Mouse (Mus musculus) CH12.LX (cell line): ENCODE data around the gene Flywch2. TPM values are rescaled to one million over a fixed set of nuclear protein-coding genes. Genes with fewer than 3 reads are reported as not detected.

ENCODE experiments used
- DNase-seq: peaks from one replicate; pipeline ENCODE4 v3.0.0-alpha.2; 2013; ENCODE audit errors: extremely low read depth
- H3K27ac ChIP-seq: 2 replicates; pipeline ENCODE4 v1.5.1; 2012; ENCODE audit warnings: low read depth, mild to moderate bottlenecking, control low read depth, moderate library complexity; ENCODE audit not compliant: insufficient read depth
- H3K27me3 ChIP-seq: replicated peaks from 2 replicates; pipeline ENCODE3; 2012; ENCODE audit warnings: inconsistent platforms
- H3K36me3 ChIP-seq, 2 experiments: replicated peaks in 1 of 2; 2 replicates each; pipeline versions ENCODE3 to v1.6.1; 2012; ENCODE audit warnings: inconsistent platforms in 1 of 2, low read length in 1 of 2, mild to moderate bottlenecking in 1 of 2, mixed read lengths in 1 of 2, moderate library complexity in 1 of 2; ENCODE audit not compliant: control insufficient read depth in 1 of 2, insufficient read depth in 1 of 2
- H3K4me1 ChIP-seq, 2 experiments: 2 replicates each; pipeline ENCODE4 v1.6.1; 2012; ENCODE audit warnings: inconsistent platforms in 1 of 2, moderate library complexity in 1 of 2; ENCODE audit not compliant: insufficient read depth in 2 of 2, control insufficient read depth in 1 of 2
- H3K4me2 ChIP-seq: 2 replicates; pipeline ENCODE4 v1.6.1; 2012; ENCODE audit warnings: low read depth, mild to moderate bottlenecking, control low read depth; ENCODE audit not compliant: poor library complexity, insufficient read depth, severe bottlenecking
- H3K4me3 ChIP-seq, 3 experiments: fragments of 150-350 bp in 1 of 3; sonication (generic) in 1 of 3; replicated peaks in 1 of 3; 2 replicates each; pipeline versions ENCODE3 to v1.5.1; 2011 to 2012; ENCODE audit warnings: low read depth in 2 of 3, low read length in 2 of 3, mild to moderate bottlenecking in 2 of 3, moderate library complexity in 2 of 3, control low read depth in 1 of 3, improper control_type of control experiment in 1 of 3, inconsistent platforms in 1 of 3, mixed read lengths in 1 of 3; ENCODE audit not compliant: poor library complexity in 1 of 3
- H3K79me2 ChIP-seq: replicated peaks from 2 replicates; pipeline ENCODE4 v1.6.1; 2012; ENCODE audit warnings: mild to moderate bottlenecking, moderate library complexity; ENCODE audit not compliant: control insufficient read depth, poor library complexity, insufficient read depth, severe bottlenecking; ENCODE audit errors: extremely low read depth
- H3K9ac ChIP-seq: 2 replicates; pipeline ENCODE4 v1.6.1; 2012; ENCODE audit warnings: low read depth, mild to moderate bottlenecking, control low read depth, moderate library complexity; ENCODE audit not compliant: insufficient read depth
- H3K9me3 ChIP-seq: replicated peaks from 2 replicates; pipeline ENCODE3; 2012; ENCODE audit warnings: low read length, inconsistent platforms, mixed read lengths
- E2F4 ChIP-seq: IDR thresholded peaks from 2 replicates; pipeline ENCODE4 v1.6.1; 2011; ENCODE audit warnings: low read depth, low read length, improper control_type of control experiment; ENCODE audit not compliant: insufficient replicate concordance
- ELF1 ChIP-seq: IDR thresholded peaks from 2 replicates; pipeline ENCODE4 v1.6.1; 2014; ENCODE audit warnings: low read depth, mild to moderate bottlenecking, inconsistent platforms, low read length, improper control_type of control experiment
- EP300 ChIP-seq: IDR thresholded peaks from 2 replicates; pipeline ENCODE4 v1.6.1; 2011; ENCODE audit warnings: low read length, improper control_type of control experiment
- KAT2A ChIP-seq: IDR thresholded peaks from 2 replicates; pipeline ENCODE4 v1.6.1; 2012; ENCODE audit warnings: low read length, improper control_type of control experiment, inconsistent platforms; ENCODE audit not compliant: insufficient replicate concordance
- MAX ChIP-seq: IDR thresholded peaks from 2 replicates; pipeline ENCODE4 v1.6.1; 2011; ENCODE audit warnings: low read length, improper control_type of control experiment
- MAZ ChIP-seq: IDR thresholded peaks from 2 replicates; pipeline ENCODE4 v1.6.1; 2012; ENCODE audit warnings: low read depth, mild to moderate bottlenecking, inconsistent platforms, low read length, improper control_type of control experiment, moderate library complexity
- MXI1 ChIP-seq: IDR thresholded peaks from 2 replicates; pipeline ENCODE4 v1.6.1; 2011; ENCODE audit warnings: mild to moderate bottlenecking, low read depth, low read length, improper control_type of control experiment
- MYC ChIP-seq: IDR thresholded peaks from 2 replicates; pipeline ENCODE4 v1.6.1; 2011; ENCODE audit warnings: low read depth, mild to moderate bottlenecking, improper control_type of control experiment, low read length
- TBP ChIP-seq: conservative IDR thresholded peaks from 2 replicates; pipeline ENCODE4 v1.6.1; 2011; ENCODE audit warnings: low read depth, low read length, improper control_type of control experiment
- TCF12 ChIP-seq: IDR thresholded peaks from 2 replicates; pipeline ENCODE4 v1.6.1; 2014; ENCODE audit warnings: low read depth, mild to moderate bottlenecking, inconsistent platforms, low read length, improper control_type of control experiment
- USF1 ChIP-seq: IDR thresholded peaks from 2 replicates; pipeline ENCODE4 v1.6.1; 2014; ENCODE audit warnings: low read depth, mild to moderate bottlenecking, inconsistent platforms, low read length, improper control_type of control experiment
- dilution Hi-C: fragments of 300-500 bp; cut with MboI; formaldehyde crosslinking; loops from 2 replicates; pipeline ENCODE4 v1.14.3; 2020; ENCODE audit warnings: low sequenced_read_pairs; ENCODE audit not compliant: extremely low pct_unique_long_range_greater_than_20kb, extremely low pct_ligation_motif_present
- in situ Hi-C: fragments of 300-500 bp; cut with MboI; formaldehyde crosslinking; loops from 3 replicates; pipeline ENCODE4 v1.14.3; 2019; ENCODE audit warnings: low sequenced_read_pairs, low pct_ligation_motif_present, low pct_unique_long_range_greater_than_20kb, mixed read lengths
- polyA plus RNA-seq: library from polyadenylated mRNA; unstranded; fragments of >175 nt; gene quantifications from 2 replicates; pipeline ENCODE4 v1.2.1, GENCODE M21; 2012; ENCODE audit warnings: low read depth; ENCODE audit not compliant: insufficient read length
- total RNA-seq, 2 experiments: library from RNA; depleted of rRNA; stranded (reverse); fragments of 300-350 nt in 1 of 2; fragments of >200 nt in 1 of 2; gene quantifications; 2 replicates each; pipeline ENCODE4 v1.2.3; 2012 to 2014

Gene Flywch2
- total and polyA plus RNA-seq, 3 experiments, result not detected

DNA sequence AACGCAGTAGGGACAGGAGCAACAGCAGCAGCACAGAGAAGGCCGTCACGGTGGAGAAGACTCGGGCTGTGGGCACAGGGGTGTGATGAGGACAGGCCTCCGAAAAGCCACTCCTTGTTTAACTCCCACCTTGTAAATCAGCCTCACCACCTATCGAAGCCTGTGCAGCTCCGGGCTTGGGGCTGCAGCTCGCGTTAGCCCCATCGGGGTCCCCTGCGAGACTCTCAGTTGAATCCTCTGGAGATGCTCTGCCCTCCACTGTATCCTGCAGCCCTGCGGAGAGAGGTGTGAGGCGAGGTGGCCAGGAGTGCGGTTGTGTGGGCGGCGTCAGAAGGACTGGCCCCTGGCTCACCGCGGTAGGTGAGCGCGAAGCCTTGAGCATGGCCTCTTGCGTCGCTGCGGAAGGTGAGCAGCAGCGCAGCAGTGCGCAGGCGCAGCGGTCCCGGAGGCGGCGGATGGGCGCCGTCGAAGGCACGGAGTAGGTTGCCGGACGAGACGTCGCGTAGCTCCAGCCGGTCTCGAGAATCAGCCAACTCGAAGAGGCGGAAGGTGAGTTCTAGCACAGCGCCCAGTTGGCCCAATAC, 43.6 kb downstream of the Flywch2 start:
- dilution Hi-C loops (no loop called here), in situ Hi-C loops (no loop called here)
- H3K4me1 ChIP-seq, result peaks cover 24 to 41% of the 10 kb centered on the region in 2 experiments
- TF ChIP-seq MAZ (no peak), USF1 (no peak), TBP (no peak), KAT2A (no peak), EP300 (no peak), MYC (no peak), MXI1 (no peak)
- H3K27ac ChIP-seq, result no peak overlapping the region
- no peak for DNase-seq
- H3K4me3 ChIP-seq, result no peak overlapping the region
- H3K36me3 ChIP-seq, result peaks cover 0 to 5% of the 10 kb centered on the region in 2 experiments
- H3K9me3 ChIP-seq, result no peaks in the 10 kb centered on the region
- H3K79me2 ChIP-seq, result no peaks in the 10 kb centered on the region
- H3K27me3 ChIP-seq, result peaks cover 73% of the 10 kb centered on the region
- H3K4me2 ChIP-seq, result no peak overlapping the region
- no peak overlapping the region for H3K9ac ChIP-seq

DNA sequence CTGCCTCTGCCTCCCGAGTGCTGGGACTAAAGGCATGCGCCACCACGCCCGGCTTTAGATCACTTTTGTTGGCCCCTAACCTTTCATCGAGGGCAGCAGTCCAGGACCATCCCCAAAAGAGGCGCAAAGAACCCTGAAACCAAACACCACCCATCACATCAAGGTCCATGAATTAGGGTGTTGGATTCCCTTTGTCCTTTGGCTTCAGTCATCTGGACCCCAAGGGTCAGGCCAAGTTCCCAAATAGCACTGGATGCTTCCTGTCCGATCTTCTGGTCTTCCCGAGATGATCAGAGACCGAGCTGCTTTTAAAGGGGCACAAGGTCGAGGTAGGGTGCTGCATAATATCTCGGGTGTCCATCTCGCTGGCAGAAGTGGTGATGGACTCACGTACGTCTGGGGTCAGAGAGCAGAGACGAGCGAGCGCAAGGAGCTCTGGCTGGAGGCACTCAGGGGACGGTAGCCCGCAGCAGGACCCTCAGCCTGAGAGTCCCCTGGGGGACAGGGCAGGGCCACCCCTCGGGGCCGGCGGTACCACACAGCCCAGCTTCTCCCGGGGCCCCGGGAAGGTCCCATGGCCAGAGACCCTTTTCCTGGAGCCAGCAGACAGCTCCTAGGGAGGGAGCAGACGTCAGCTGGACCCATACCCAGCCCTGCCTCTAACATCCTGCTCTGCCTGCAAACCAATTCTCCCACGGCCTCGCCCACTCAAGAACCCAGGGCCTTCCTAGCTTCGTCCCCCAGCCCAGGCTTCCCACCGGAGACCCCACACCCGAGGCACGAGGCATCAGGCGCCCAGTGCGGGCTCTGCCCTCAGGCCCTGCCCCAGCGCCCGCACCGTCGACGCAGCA, 44.3 kb downstream of the Flywch2 start:
- Histone ChIP-seq H3K4me2 (no peak overlapping the region), H3K27ac (no peak overlapping the region)
- no peak for TF ChIP-seq TCF12
- TF ChIP-seq MAZ, result no peak
- no peak for TF ChIP-seq E2F4
- TF ChIP-seq ELF1, result no peak
- no peak for TF ChIP-seq MAX
- TF ChIP-seq, all 38 proteins: peak for 0
- no peaks in the 10 kb centered on the region for H3K9me3 ChIP-seq
- H3K36me3 ChIP-seq, result peaks cover 2 to 12% of the 10 kb centered on the region in 2 experiments
- peaks cover 73% of the 10 kb centered on the region for H3K27me3 ChIP-seq
- H3K9ac ChIP-seq, result no peak overlapping the region
- no peak overlapping the region for H3K4me3 ChIP-seq
- in situ Hi-C loops, result no loop called here
- H3K4me1 ChIP-seq, result peaks cover 19 to 35% of the 10 kb centered on the region in 2 experiments
- no peaks in the 10 kb centered on the region for H3K79me2 ChIP-seq
- no peak for DNase-seq
- dilution Hi-C loops, result no loop called here
